Comparison of ENCODE assay signal across 9 mouse cellular contexts in the genomic region with DNA sequence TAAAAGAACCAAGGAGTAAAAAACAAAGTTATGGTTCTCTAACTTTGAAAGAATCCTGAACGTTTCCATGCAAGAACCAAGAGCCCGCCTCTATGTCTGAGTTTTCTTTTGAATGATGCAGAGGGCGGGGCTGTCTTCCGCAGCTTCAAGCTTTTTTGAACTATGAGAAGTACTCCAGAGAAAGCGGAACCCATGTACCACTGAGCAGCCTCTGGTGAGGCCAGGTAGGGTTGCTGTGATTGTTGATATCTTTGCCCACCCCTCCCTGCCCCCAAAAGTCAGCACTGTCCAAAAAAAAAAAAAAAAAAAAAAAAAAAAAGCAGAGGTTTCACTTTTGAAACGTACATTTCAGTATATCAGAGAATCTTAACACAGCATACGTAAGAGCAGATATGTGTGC.
DNase-seq lines count a peak whose midpoint lies in the region; ATAC-seq lines count a peak whose summit lies in the region.
"Had no signal": no experiment of that assay in that cellular context is flagged by ENCODE, and none has a peak within 500 bp of the region (broad histone marks: within the 10 kb centered on the region; RNA-seq: fewer than 3 reads in every experiment).

No protein-coding gene starts in this region.

- no peaks in the 10 kb centered on the region for H3K9me3 ChIP-seq in liver, embryonic 11.5 days (ENCODE audit: control insufficient read depth, low read length)

- no peaks in the 10 kb centered on the region for H3K27me3 ChIP-seq in liver, embryonic 11.5 days (replicated peaks; ENCODE audit: control insufficient read depth, insufficient read depth, low read length)

- WGBS in liver, embryonic 11.5 days: 54% methylated on average over 7 of the region's 7 CpGs

- no peak overlapping the region for H3K4me3 ChIP-seq in liver, embryonic 11.5 days (ENCODE audit: low read depth, low read length)

- H3K4me2 ChIP-seq in liver, embryonic 11.5 days: peak overlapping the region; percentile 54

- ATAC-seq in liver, embryonic 11.5 days (replicated peaks; ENCODE audit: low FRiP score): no peak

- H3K4me1 ChIP-seq in liver, embryonic 11.5 days (replicated peaks; ENCODE audit: control insufficient read depth, insufficient read depth, low read length): peaks cover 21% of the 10 kb centered on the region

- peak overlapping the region; percentile 43; the same call in 1 of the 2 replicates for H3K27ac ChIP-seq in liver, embryonic 11.5 days (ENCODE audit: low read depth, low read length)

- no peak overlapping the region for H3K9ac ChIP-seq in liver, embryonic 11.5 days (ENCODE audit: low read depth, low read length)

- DNase-seq in heart, adult 18-20 months: peak; percentile 49 to 57
- no peak for DNase-seq in heart, postnatal 4 days
- peak; percentile 50 for DNase-seq in MEL-GATA-1-ER (ENCODE audit: extremely low read depth, low read depth)
- DNase-seq in liver, embryonic 11.5 days (ENCODE audit: low spot score): no peak
- DNase-seq in naive thymus-derived CD4-positive, alpha-beta T cell, adult 2 months (ENCODE audit: low read depth): peak; percentile 72
- DNase-seq in ovary, postnatal 14 days (ENCODE audit: low spot score): no peak
- no peak for DNase-seq in frontal cortex, adult 2 months (ENCODE audit: extremely low spot score in 1 of 2, low spot score in 1 of 2)
- no peak for DNase-seq in adrenal gland, postnatal 14 days
- DNase-seq: cerebellum, postnatal 25 days had no signal

- no peaks in the 10 kb centered on the region for H3K36me3 ChIP-seq in liver, embryonic 11.5 days (ENCODE audit: control insufficient read depth, insufficient read depth, low read length)

Comparison
In these comparisons a context has a peak if more than half of its experiments do, and no peak if none do; other contexts are left out.
1. DNase-seq: peak in heart, adult 18-20 months (2 of 2), MEL-GATA-1-ER (single experiment) and naive thymus-derived CD4-positive, alpha-beta T cell, adult 2 months (single experiment); none in heart, postnatal 4 days (single experiment), liver, embryonic 11.5 days (single experiment), ovary, postnatal 14 days (single experiment), frontal cortex, adult 2 months (0 of 2) and adrenal gland, postnatal 14 days (single experiment).